Mouse (Mus musculus): ENCODE data around the gene Lamp1. TPM values are rescaled to one million over a fixed set of nuclear protein-coding genes. Genes with fewer than 3 reads are reported as not detected.

Gene Lamp1
- total RNA-seq (2021) = 100 to 1,000 TPM; 283 to 311 TPM

GRCm38 (mm10) chr8:13158718-13159376 is at the start of gene Lamp1:
Gene Lamp1, plus strand, starts transcription at chr8:13159161.
- peak; percentile 98 for DNase-seq (ENCODE audit: extremely low spot score in 1 of 2, low spot score in 1 of 2)

GRCm38 (mm10) chr8:13109416-13109960 is 49.5 kb upstream of the Lamp1 start:
- no peak for DNase-seq (ENCODE audit: extremely low spot score in 1 of 2, low spot score in 1 of 2)

DNA sequence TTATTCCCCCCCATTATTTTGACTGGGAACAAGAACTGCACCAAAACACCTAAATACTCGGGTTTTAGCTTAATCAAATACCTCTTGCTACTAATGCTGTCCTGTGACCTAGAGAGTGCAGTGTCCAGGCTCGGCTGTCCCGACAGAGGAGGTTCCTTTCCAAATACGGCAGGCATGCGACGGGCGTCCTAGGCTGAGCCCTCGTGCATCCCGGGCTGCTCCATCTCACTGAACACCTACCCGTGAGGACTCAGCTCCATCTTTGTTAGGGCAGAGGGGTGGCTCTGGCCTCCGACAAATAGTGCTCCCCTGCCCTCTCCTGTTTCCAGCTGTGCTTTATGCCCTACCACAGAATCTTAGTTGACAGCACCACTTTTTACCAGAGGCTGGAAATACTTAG is 47.0 kb upstream of the Lamp1 start:
- no peak for DNase-seq (ENCODE audit: extremely low spot score in 1 of 2, low spot score in 1 of 2)

DNA sequence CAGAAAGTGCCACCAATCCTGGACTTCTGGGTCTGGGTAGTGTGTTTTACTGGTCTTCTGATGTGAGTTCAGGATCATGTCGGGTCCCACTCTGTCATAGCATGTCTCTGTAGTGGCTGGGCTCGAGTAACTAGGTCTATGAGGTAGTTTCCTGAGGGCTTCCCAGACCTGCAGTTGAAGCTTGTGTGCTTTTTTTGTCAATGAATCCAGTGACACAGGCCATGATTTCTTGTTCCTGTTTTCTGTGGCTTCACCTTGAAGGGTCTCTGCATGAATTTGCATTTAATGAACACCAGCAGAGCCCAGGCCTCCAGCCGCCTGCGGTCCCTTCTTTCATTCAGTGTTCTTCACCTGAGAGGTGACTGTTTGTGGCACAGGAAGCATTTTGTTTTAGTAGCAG is 45.7 kb upstream of the Lamp1 start:
- DNase-seq (ENCODE audit: extremely low spot score in 1 of 2, low spot score in 1 of 2) = no peak

DNA sequence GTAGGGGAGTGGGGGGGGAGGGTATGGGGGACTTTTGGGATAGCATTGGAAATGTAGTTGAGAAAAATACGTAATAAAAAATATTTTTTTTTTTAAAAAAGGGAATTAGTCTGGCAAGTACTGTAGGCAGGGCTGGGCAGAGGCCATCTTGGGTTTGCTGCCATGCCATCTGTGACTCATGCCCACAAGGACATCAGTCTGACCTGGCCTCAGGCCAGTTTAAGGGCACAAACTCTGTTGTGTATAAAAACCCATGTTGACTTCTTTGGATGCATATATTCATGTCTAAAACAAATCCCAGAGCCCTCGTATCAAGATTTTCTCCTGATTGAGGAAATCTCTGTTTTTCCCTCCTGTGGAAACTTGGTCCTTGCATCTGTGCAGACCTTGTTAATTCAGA is 41.9 kb upstream of the Lamp1 start:
- DNase-seq (ENCODE audit: extremely low spot score in 1 of 2, low spot score in 1 of 2) = no peak

DNA sequence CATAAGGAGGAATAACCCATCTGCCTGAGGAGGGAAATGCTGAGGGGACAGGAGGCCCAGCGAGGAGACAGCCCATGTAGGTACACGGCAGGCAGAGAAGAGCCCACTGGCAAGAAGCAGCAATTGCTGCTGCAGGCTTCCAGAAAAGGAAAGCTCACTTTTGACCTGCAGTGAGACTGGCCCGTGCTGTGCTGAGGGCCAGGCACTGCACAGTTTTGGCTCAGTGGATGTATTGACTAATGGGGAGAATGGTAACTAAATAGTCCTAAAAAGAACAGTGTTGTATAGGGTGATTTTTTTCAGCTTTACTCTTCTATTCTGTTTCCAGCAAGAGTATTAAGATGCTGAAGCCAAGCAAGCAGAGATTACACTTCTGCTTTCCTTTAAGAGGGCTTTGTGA is 40.4 kb upstream of the Lamp1 start:
- no peak for DNase-seq (ENCODE audit: extremely low spot score in 1 of 2, low spot score in 1 of 2)

- no peak for DNase-seq (ENCODE audit: extremely low spot score in 1 of 2, low spot score in 1 of 2)
Observed at GRCm38 (mm10) chr8:13120882-13121665, 37.9 kb upstream of the Lamp1 start.

DNA sequence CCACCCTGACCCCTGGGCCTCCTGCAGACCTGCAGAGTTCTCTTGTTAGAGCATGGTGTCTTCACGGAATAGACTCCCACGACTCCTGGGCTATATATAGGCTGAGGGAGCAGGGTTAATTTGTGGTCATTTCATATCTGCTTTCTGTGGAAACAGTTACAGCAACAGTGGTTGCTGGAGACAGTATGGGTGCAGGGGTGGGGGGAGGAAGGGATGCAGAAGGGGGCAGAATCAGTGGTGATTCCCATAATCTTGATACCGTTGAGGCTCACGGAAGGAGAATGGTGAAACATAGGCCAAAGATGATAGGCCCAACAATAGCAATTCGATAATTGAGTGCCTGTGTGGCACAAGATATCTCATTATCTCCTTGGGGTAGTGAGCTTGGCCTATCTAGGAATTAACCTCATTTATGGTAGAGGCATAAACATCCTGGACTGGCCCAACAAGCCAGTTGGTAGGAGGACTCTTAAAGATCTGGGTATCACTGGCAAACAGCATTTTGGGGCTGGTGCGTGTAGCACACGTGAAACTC is 36.0 kb upstream of the Lamp1 start:
- DNase-seq (ENCODE audit: extremely low spot score in 1 of 2, low spot score in 1 of 2) = no peak

DNA sequence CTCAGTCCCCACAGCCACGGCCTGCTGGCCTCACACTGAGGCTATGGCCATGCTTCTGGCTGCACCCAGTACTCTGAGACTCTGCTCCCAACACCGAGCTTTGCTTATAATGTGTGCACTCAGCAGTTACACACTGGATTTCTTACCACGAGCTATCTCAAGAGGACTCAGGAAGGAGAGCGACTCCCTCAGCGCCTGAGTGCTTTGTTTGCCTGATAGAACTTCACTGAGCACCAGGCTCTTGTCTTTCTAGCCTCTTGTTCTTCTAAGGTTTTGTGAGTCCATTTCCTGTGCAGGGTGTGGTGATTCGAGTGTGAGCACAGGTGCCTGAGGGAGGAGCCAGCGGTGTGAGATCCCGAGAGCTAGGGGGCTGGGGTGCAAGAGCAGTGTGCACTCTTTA is 34.1 kb upstream of the Lamp1 start:
- no peak for DNase-seq (ENCODE audit: extremely low spot score in 1 of 2, low spot score in 1 of 2)

- DNase-seq (ENCODE audit: extremely low spot score in 1 of 2, low spot score in 1 of 2) = peak; percentile 23 to 73
Observed at GRCm38 (mm10) chr8:13132220-13132619, 26.7 kb upstream of the Lamp1 start.

GRCm38 (mm10) chr8:13139641-13140182 is 19.2 kb upstream of the Lamp1 start:
- no peak for DNase-seq (ENCODE audit: extremely low spot score in 1 of 2, low spot score in 1 of 2)

GRCm38 (mm10) chr8:13141681-13142080 is 17.3 kb upstream of the Lamp1 start:
- DNase-seq (ENCODE audit: extremely low spot score in 1 of 2, low spot score in 1 of 2) = no peak

- DNase-seq (ENCODE audit: extremely low spot score in 1 of 2, low spot score in 1 of 2) = no peak
Observed at GRCm38 (mm10) chr8:13148476-13148875, 10.5 kb upstream of the Lamp1 start.

DNA sequence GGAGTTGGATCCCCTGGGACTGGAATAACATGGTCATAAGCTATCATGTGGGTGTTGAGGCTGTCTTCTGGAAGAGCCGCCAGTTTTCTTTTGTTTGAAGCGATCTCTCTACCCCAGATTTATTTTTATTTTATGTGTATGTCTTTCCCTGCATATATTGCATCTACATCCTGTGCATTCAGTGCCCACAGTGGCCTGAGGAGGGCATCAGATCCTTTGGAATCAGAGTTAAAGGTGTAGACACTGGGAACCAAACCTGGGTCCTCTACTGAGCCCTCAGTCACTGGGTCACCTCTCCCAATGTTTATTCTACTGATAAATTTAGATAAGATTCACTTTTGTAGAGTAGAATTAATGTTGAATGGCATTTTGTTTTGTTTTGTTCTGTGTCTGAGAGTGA is 9.7 kb upstream of the Lamp1 start:
- DNase-seq (ENCODE audit: extremely low spot score in 1 of 2, low spot score in 1 of 2) = no peak

DNA sequence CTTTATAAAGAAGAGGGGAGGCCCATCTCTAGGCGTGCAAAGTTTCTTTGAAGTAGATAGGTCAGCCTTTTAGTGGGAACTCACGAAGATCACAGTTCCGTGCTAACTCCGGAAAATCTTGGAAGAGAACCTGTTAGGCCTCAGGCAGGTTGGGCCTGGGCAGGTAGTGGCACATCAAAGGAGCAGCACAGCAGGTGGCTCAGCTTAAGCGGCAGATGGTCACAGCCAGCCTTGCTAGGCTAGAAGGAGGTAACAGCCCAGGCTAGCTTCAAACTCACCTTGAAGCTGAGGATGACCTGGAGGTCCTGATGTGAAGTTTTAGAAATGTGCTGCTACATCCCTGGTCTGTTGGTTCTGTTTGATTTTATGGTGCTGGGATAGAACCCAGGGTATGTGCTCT is 9.1 kb upstream of the Lamp1 start:
- DNase-seq (ENCODE audit: extremely low spot score in 1 of 2, low spot score in 1 of 2) = no peak

DNA sequence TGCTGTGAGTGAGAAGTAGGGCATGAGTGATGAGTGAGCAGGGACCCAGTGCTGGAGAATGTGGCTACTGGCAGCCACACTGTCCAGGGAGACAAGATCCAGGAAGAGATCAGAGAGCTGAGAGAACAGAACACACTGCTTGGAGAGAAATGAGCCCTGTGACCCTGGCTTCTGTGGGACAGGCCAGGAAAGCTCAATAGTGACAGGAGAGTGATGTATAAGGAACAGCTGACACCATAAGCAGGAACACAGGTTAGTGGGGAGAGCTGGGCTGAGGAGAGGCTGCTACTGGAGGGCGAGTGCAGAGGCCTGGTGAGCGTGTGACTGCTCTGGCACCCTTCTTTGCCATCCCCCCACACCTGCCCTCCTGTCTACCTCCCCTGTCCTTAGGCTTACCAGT is 8.0 kb upstream of the Lamp1 start:
- DNase-seq (ENCODE audit: extremely low spot score in 1 of 2, low spot score in 1 of 2) = no peak

DNA sequence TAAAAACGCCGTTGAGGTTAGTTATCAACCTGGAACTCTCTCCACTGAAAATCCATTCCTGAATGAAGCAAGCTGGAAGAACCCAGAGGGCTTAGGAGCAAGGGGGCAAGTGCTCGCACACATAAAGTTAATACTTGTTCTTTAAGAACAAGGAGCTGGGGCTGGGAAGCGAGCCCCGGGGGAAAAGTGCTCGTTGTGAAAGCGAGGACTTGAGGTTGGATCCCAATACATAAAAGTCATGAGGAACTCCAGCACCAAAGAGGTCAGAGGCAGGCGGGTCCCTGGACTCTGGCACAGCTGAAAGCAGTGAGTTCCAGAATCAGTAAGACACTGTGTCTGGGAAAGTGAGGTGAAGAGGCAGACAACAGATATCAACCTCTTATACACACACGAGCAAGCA is 4.9 kb upstream of the Lamp1 start:
- no peak for DNase-seq (ENCODE audit: extremely low spot score in 1 of 2, low spot score in 1 of 2)

DNA sequence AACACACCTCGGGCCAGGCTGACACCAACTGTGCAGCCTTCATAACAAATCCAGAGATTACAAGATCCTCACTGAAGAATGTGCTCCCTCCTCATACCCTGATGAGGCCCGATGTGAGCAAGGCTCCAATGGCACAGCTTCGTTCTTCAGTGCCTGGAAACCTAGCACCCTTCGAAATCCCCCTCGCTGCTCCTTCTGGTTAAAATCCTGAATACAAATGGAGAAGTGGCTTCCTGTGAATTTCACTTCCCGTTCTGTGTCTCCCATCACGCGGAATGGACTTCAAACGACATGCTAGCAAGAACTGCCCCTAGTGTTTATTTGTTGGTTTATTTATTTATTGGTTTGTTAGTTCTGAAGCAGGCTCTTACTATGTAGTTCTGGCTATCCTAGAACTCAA is 3.6 kb upstream of the Lamp1 start:
- DNase-seq (ENCODE audit: extremely low spot score in 1 of 2, low spot score in 1 of 2) = no peak

DNA sequence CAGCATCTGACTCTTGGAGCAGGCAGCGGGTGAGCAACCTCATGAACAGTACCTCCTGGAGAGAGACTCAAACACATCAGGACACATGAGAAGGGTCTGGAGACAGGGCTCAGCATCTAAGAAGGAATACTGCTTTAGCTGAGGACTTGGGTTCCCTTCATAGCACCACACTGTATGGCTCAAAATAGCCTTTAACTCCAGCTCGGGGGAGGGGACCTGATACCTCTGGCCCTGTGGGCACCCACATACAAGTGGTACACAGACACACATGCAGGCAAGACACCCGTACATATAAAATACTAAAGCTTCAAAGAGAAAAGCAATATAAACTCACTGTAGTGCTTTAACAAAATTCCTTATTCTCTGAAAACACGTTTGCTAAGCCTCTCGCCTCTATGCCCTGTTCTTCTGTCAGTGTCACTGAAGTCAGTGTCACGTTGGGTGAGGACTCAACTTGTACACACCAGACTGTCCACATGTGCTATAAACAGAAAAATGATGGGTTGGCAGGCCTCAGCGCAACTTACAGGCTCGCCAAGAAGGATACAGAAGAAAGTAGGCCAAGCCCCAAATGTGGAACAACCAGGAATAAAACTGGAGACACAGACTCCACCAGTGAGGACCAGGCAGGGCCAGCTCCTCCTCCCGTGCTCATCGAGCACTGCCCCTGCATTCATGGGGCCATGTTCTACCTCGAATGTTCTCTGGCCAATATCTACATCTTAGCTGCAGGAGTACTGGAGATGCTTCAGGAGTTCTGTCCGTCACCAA is 2.4 kb upstream of the Lamp1 start:
- DNase-seq (ENCODE audit: extremely low spot score in 1 of 2, low spot score in 1 of 2) = no peak

GRCm38 (mm10) chr8:13159377-13159881 is 468 bp downstream of the Lamp1 start:
- no peak for DNase-seq (ENCODE audit: extremely low spot score in 1 of 2, low spot score in 1 of 2)
